Mouse (Mus musculus) telencephalon, adult 2 months (tissue): Measurements from ENCODE around the gene Sost.

Experiments used
- DNase-seq: peaks from one replicate; pipeline ENCODE4 v3.0.0-alpha.2; 2011; ENCODE audit warnings: low read depth, low spot score

Sost gene

GRCm38 (mm10) chr11:101946525-101946924, 20.3 kb downstream of the Sost start:
- DNase-seq: no peak

- no peak for DNase-seq
These were observed 23.8 kb downstream of the Sost start for GRCm38 (mm10) chr11:101943055-101943454.

- DNase-seq: no peak
These were observed 29.7 kb downstream of the Sost start for GRCm38 (mm10) chr11:101937108-101937507.

- no peak for DNase-seq
These were observed 30.4 kb downstream of the Sost start for GRCm38 (mm10) chr11:101936421-101936820.

GRCm38 (mm10) chr11:101935743-101936142, 31.1 kb downstream of the Sost start:
- DNase-seq: no peak

GRCm38 (mm10) chr11:101931978-101932377, 34.8 kb downstream of the Sost start:
- DNase-seq: no peak

GRCm38 (mm10) chr11:101928030-101928762, 38.6 kb downstream of the Sost start:
- no peak for DNase-seq

GRCm38 (mm10) chr11:101926951-101927589, 39.7 kb downstream of the Sost start:
- no peak for DNase-seq

GRCm38 (mm10) chr11:101925636-101926035, 41.2 kb downstream of the Sost start:
- no peak for DNase-seq

- no peak for DNase-seq
These were observed 42.3 kb downstream of the Sost start for GRCm38 (mm10) chr11:101924441-101924976.

GRCm38 (mm10) chr11:101923988-101924387, 42.8 kb downstream of the Sost start:
- no peak for DNase-seq

- DNase-seq: peak; percentile 22
These were observed 45.4 kb downstream of the Sost start for GRCm38 (mm10) chr11:101921361-101921952.

- peak; percentile 58 for DNase-seq
These were observed 47.2 kb downstream of the Sost start for GRCm38 (mm10) chr11:101919660-101920059.

GRCm38 (mm10) chr11:101918609-101919008, 48.2 kb downstream of the Sost start:
- DNase-seq: no peak

GRCm38 (mm10) chr11:101916772-101917171, 50.0 kb downstream of the Sost start:
- DNase-seq: no peak

GRCm38 (mm10) chr11:101913591-101913990, 53.2 kb downstream of the Sost start:
- DNase-seq: no peak
